Mouse (Mus musculus): Measurements from ENCODE around the gene Lrrk1.
A peak's percentile ranks its signal among the peaks of the same experiment; 100 is the strongest.

DNA sequence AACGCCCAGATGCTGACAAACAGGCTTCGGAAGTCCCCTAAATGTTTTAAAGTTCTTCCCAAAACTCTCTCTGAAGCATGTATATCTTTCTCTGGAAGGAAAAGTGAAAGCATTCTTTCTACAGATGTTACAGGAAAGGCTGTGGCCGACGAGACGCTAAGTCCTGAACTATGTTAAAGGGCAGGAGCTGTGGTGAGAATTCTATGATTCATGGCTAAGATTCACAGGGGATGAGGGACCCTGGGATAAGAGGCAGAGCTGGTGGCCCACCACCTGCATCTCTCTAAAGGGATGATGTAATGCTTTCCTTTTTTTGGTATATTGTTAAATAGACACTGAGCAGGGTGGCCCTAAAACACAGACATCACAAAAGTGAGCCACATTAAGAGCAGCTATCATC, 44.8 kb downstream of the Lrrk1 start:
- no peak for TF ChIP-seq USF1 (IDR thresholded peaks at IDR 0.05; ENCODE audit: low read depth)
- no peak for TF ChIP-seq MAX (IDR thresholded peaks at IDR 0.05)
- TF ChIP-seq CTCF (IDR thresholded peaks at IDR 0.05; ENCODE audit: control insufficient read depth, insufficient read depth, insufficient read length), result no peak
- no peak for TF ChIP-seq FOSL1 (IDR thresholded peaks at IDR 0.05; ENCODE audit: insufficient read depth, low read length, poor library complexity, severe bottlenecking)
- peak; percentile 15 for TF ChIP-seq CEBPB (IDR thresholded peaks at IDR 0.05; ENCODE audit: low read depth)
- TF ChIP-seq MYOG (IDR thresholded peaks at IDR 0.05; ENCODE audit: control insufficient read depth, extremely low read depth, insufficient read length), result no peak

Data from C2C12 (cell line).